Mouse (Mus musculus) bone marrow, adult 2 months (tissue): ENCODE data around the gene 2610318N02Rik.

Experiments
- CTCF ChIP-seq: fragments of 200-500 bp; IDR thresholded peaks from 2 replicates; pipeline ENCODE4 v1.5.1; 2011; ENCODE audit warnings: low read length, control low read depth; ENCODE audit not compliant: control insufficient read depth, insufficient read depth
- POLR2A ChIP-seq: fragments of 200-500 bp; IDR thresholded peaks from 2 replicates; pipeline ENCODE4 v1.6.1; 2011; ENCODE audit warnings: low read depth, mild to moderate bottlenecking, control low read depth, low read length, borderline replicate concordance; ENCODE audit not compliant: control insufficient read depth

DNA sequence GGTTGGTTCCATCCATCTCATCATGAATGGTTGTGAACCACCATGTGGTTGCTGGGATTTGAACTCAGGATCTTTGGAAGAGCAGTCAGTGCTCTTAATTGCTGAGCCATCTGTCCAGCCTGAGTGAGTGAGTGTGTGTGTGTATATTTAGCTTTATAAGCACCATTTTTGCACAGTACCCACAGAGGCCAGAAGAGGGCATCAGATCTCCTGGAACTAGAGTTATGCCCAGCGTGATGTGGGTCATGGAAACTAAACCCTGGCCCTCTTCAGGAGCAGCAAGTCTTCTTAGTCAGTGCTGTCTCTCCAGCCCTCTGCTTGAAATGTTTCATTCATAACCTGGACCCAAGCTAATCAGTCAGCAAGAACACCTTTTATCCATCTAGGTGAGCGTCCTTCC lies 48.7 kb downstream of the 2610318N02Rik start:
- TF ChIP-seq CTCF (no peak), POLR2A (no peak)
